Mouse (Mus musculus) heart, embryonic 12.5 days (tissue): ENCODE measurements around the gene Arf3. TPM values are rescaled to one million over a fixed set of nuclear protein-coding genes. Genes with fewer than 3 reads are reported as not detected.

ENCODE experiments used
- ATAC-seq: fragments of 200-750 bp; cut with Nextera tagmentation; 2 replicates; pipeline ENCODE4 v1.8.0; 2017; ENCODE audit warnings: moderate TSS enrichment, moderate library complexity; ENCODE audit not compliant: insufficient number of reproducible peaks, low FRiP score
- H3K27ac ChIP-seq: fragments of 300-500 bp; sonication (generic); 2 replicates; pipeline ENCODE4 v1.5.1; 2016; ENCODE audit warnings: mild to moderate bottlenecking, moderate library complexity; ENCODE audit not compliant: poor library complexity, severe bottlenecking
- H3K27me3 ChIP-seq: fragments of 300-500 bp; sonication (generic); replicated peaks from 2 replicates; pipeline ENCODE4 v1.6.1; 2016; ENCODE audit warnings: mild to moderate bottlenecking, moderate library complexity
- H3K36me3 ChIP-seq: fragments of 300-500 bp; sonication (generic); 2 replicates; pipeline ENCODE4 v1.6.1; 2016; ENCODE audit warnings: mild to moderate bottlenecking, moderate library complexity
- H3K4me1 ChIP-seq: fragments of 300-500 bp; sonication (generic); replicated peaks from 2 replicates; pipeline ENCODE4 v1.6.1; 2016; ENCODE audit warnings: mild to moderate bottlenecking
- H3K4me2 ChIP-seq: fragments of 300-500 bp; sonication (generic); 2 replicates; pipeline ENCODE4 v1.6.1; 2016; ENCODE audit warnings: mild to moderate bottlenecking, moderate library complexity
- H3K4me3 ChIP-seq: fragments of 300-500 bp; sonication (generic); 2 replicates; pipeline ENCODE4 v1.5.1; 2016; ENCODE audit warnings: mild to moderate bottlenecking
- H3K9ac ChIP-seq: fragments of 300-500 bp; sonication (generic); 2 replicates; pipeline ENCODE4 v1.6.1; 2016; ENCODE audit warnings: mild to moderate bottlenecking, moderate library complexity
- H3K9me3 ChIP-seq: fragments of 300-500 bp; sonication (generic); replicated peaks from 2 replicates; pipeline ENCODE4 v1.6.1; 2016; ENCODE audit warnings: mild to moderate bottlenecking, moderate library complexity
- WGBS: fragments of 180-500 bp; shearing (Covaris S2); methylation state at CpG from one replicate; pipeline ENCODE4 v1.1.7; 2016; 5-methylcytosine and 5-hydroxymethylcytosine counted together
- polyA plus RNA-seq: library from polyadenylated mRNA; unstranded; fragments of >200 nt; fragmentation: Nextera tagmentation; extraction: Ambion mirVana; gene quantifications from 2 replicates; pipeline ENCODE4 v1.2.1, GENCODE M21; 2016

The Arf3 gene
- polyA plus RNA-seq, 1 experiment from 2014 or later = 46.3 TPM

GRCm38 (mm10) chr15:98733370-98733769, 29.6 kb downstream of the Arf3 start:
- ATAC-seq = no peak
- H3K27ac ChIP-seq = no peak overlapping the region
- H3K36me3 ChIP-seq = peaks cover 22% of the 10 kb centered on the region
- peaks cover 25% of the 10 kb centered on the region for H3K4me1 ChIP-seq
- H3K9me3 ChIP-seq = no peaks in the 10 kb centered on the region
- H3K4me2 ChIP-seq = no peak overlapping the region
- H3K4me3 ChIP-seq = no peak overlapping the region
- no peaks in the 10 kb centered on the region for H3K27me3 ChIP-seq
- no peak overlapping the region for H3K9ac ChIP-seq
- 30% methylated on average over 6 of the region's 6 CpGs for WGBS

DNA sequence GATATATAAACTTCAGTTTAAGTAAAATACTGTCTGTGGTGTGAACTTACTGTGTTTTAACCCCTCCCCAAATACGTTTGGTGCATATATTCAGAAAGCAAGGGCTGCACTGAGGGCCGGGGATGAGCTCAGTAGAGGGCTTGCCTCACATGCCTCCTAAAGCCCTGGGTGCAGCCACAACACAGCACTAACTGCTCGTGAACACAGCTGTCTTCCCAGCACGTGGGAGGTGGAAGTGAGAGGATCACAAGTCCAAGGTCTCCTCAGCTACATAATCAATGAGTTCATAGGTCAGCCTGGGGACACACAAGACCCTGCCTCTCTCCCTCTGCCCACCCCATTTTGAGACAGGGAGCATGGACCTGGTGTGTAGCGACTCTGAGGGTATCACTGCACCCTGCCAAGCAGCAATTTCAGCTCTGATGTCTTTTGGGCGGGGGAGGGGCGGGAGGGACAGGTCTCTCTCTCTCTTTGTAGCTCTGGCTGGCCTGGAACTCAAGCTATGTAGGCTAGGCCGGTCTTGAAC, 30.9 kb downstream of the Arf3 start:
- no peaks in the 10 kb centered on the region for H3K27me3 ChIP-seq
- no peak overlapping the region for H3K4me3 ChIP-seq
- H3K4me1 ChIP-seq = peaks cover 34% of the 10 kb centered on the region
- no peaks in the 10 kb centered on the region for H3K9me3 ChIP-seq
- no peak overlapping the region for H3K27ac ChIP-seq
- peaks cover 18% of the 10 kb centered on the region for H3K36me3 ChIP-seq
- no peak overlapping the region for H3K9ac ChIP-seq
- 60% methylated on average over 8 of the region's 8 CpGs for WGBS
- no peak overlapping the region for H3K4me2 ChIP-seq
- no peak for ATAC-seq

- Histone ChIP-seq H3K27me3 (peaks cover 8% of the 10 kb centered on the region; the same call in 1 of the 2 replicates), H3K4me3 (no peak overlapping the region), H3K9ac (no peak overlapping the region), H3K9me3 (no peaks in the 10 kb centered on the region), H3K4me2 (no peak overlapping the region), H3K4me1 (peaks cover 41% of the 10 kb centered on the region), H3K27ac (no peak overlapping the region), H3K36me3 (peaks cover 7% of the 10 kb centered on the region)
- ATAC-seq = no peak
- WGBS = 72% methylated on average over 6 of the region's 6 CpGs
Observed at GRCm38 (mm10) chr15:98730790-98731189, 32.2 kb downstream of the Arf3 start.

DNA sequence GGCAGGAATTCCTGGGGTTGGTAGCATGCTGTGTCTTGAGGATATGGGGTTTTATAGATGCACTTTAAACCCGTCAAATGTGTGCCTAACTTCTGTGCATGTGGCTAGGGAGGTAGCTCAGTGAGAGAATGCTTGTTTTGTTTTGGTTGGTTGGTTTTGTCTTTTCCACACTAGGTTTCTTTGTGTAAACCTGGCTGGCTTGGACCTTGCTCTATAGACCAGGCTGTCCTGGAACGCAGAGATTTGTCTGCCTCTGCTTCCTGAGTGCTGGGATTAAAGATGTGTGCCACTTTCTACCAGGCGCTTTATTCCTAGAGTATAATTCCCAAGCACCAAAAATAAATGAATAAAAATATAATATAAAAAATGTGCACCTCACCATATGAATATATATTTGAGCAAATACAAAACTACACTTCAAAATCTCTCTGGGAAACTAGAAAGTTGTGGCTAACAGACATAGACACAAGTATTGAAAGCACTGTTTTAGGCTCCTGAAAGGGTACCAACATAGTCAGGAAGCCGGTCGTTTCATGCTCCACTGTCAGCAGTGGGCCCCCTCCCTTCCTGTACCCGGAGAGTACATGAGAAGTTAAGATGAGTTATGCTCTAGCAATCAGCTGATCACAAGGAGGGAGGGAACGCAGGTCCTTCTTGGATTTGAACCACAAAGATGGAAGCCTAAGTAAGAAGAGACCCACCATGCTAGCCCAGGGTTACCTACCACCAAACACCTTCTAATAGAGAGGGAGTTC, 33.0 kb downstream of the Arf3 start:
- no peak overlapping the region for H3K27ac ChIP-seq
- H3K27me3 ChIP-seq = peaks cover 13% of the 10 kb centered on the region
- H3K9ac ChIP-seq = no peak overlapping the region
- H3K9me3 ChIP-seq = no peaks in the 10 kb centered on the region
- H3K4me1 ChIP-seq = peaks cover 38% of the 10 kb centered on the region
- no peak overlapping the region for H3K4me3 ChIP-seq
- H3K4me2 ChIP-seq = no peak overlapping the region
- ATAC-seq = no peak
- WGBS = 68% methylated on average over 7 of the region's 7 CpGs
- peaks cover 2% of the 10 kb centered on the region; the same call in 1 of the 2 replicates for H3K36me3 ChIP-seq

GRCm38 (mm10) chr15:98728366-98728765, 34.6 kb downstream of the Arf3 start:
- H3K27ac ChIP-seq = no peak overlapping the region
- no peaks in the 10 kb centered on the region for H3K36me3 ChIP-seq
- ATAC-seq = no peak
- peak overlapping the region; percentile 69 for H3K4me3 ChIP-seq
- 34% methylated on average over 9 of the region's 9 CpGs for WGBS
- H3K9ac ChIP-seq = peak overlapping the region; percentile 76
- peaks cover 21% of the 10 kb centered on the region for H3K27me3 ChIP-seq
- peaks cover 30% of the 10 kb centered on the region for H3K4me1 ChIP-seq
- H3K4me2 ChIP-seq = peak overlapping the region; percentile 99
- H3K9me3 ChIP-seq = no peaks in the 10 kb centered on the region

DNA sequence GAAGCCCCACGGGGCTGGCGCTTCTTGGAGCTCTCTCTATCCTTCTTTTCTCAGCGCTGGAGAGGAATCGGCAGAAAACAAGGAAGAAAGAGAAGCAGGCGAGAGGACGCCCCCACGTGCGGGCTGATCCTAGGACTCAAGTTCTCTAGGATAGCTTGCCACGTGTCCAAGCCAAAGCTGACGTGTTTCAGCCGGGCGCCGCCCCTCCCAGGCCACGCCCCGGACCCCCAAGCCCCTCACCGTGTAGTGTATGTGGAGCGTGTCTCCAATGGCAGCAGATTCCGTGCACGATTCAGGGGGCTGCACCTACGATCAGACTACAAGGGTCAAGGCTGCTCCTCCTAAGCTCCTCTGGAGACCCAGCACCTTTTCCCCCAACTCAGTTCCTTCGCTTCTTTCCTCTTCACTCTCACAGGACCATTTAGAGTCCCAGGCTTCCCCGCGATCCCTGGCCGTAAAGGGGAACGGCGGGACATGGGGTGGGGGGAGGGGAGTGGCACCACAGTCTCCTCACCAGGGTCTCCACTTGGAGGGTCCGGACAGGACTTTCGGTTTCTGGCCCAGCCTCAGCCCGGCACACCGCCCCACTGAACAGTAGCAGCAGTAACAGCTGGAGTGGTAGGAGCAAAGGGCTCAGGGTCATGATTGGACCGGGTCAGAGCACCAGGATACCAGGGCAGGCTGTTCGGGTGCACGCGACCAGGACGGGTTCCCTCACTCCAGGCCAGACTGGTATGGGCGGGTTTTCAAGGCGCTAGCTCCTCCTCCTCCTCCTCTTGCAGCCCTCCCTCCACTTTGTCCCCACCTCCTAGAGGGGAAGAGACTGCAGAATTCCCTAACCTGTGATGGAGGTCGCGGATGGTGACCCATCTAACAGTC, 35.3 kb downstream of the Arf3 start, which contains the start of gene Fkbp11:
TSS of gene Fkbp11 (minus strand) at position 756 of the 879 bp plus-strand sequence.
- Histone ChIP-seq H3K27me3 (peaks cover 24% of the 10 kb centered on the region), H3K4me3 (peak within 1 kb of the TSS; percentile 69), H3K36me3 (no peaks in the 10 kb centered on the region), H3K4me1 (peaks cover 32% of the 10 kb centered on the region), H3K27ac (0 out of 2 replicates have a peak within 1 kb of the TSS, but pooled peaks have one; percentile 3), H3K9me3 (no peaks in the 10 kb centered on the region), H3K4me2 (peak within 1 kb of the TSS; percentile 99), H3K9ac (peak within 1 kb of the TSS; percentile 76)
- under 1% methylated on average over 39 of the region's 39 CpGs for WGBS
- ATAC-seq = peak; percentile 81

DNA sequence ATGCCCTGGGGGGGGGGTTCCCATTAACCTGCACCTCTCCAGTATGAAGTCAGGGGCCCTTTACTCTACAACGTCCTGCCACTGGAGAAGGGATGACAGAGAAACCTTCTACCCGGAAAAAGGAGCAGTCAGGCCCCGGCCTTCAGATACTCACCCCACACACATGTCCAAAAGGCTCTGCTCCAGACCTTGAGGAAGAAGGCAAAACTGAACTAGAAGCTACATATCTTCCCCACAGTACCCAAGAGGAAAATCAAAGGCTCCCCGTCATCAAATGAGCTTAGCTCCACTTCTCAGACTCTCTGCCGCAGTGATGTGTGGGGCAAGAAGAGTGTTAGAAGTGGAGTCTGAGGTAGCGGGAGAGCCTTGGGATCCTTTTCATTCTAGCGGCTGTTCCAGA, 36.3 kb downstream of the Arf3 start:
- Histone ChIP-seq H3K4me2 (peak overlapping the region; percentile 99), H3K9ac (peak overlapping the region; percentile 76; the same call in 1 of the 2 replicates), H3K27ac (no peak overlapping the region), H3K27me3 (peaks cover 33% of the 10 kb centered on the region), H3K9me3 (no peaks in the 10 kb centered on the region), H3K36me3 (no peaks in the 10 kb centered on the region), H3K4me1 (peaks cover 35% of the 10 kb centered on the region), H3K4me3 (peak overlapping the region; percentile 69)
- 47% methylated on average over 7 of the region's 7 CpGs for WGBS
- no peak for ATAC-seq

- Histone ChIP-seq H3K27ac (no peak overlapping the region), H3K9me3 (no peaks in the 10 kb centered on the region), H3K4me1 (peaks cover 35% of the 10 kb centered on the region), H3K36me3 (no peaks in the 10 kb centered on the region), H3K27me3 (peaks cover 39% of the 10 kb centered on the region), H3K4me2 (peak overlapping the region; percentile 99; the same call in 1 of the 2 replicates), H3K9ac (no peak overlapping the region), H3K4me3 (no peak overlapping the region)
- 74% methylated on average over 4 of the region's 4 CpGs for WGBS
- ATAC-seq = no peak
Observed at GRCm38 (mm10) chr15:98726079-98726478, 36.9 kb downstream of the Arf3 start.

DNA sequence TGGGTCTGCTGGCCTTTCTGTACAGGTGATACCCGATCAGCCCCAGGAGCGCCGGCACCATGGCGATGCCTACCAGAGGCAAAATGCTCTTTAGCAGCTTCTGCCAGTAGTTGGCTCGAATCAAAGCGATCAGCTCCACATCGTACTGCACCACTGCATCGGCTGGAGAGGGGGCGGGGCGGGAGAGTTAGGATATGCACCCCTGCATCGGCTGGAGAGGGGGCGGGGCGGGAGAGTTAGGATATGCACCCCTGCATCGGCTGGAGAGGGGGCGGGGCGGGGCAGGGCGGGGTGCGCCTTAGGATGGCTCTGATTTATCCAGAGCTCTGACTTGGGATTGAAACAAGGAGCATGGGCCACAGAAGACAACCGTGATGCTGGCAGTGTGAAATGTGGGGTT, 38.6 kb downstream of the Arf3 start:
- H3K27ac ChIP-seq = no peak overlapping the region
- H3K27me3 ChIP-seq = peaks cover 40% of the 10 kb centered on the region
- peaks cover 32% of the 10 kb centered on the region for H3K4me1 ChIP-seq
- no peaks in the 10 kb centered on the region for H3K9me3 ChIP-seq
- no peak for ATAC-seq
- 31% methylated on average over 19 of the region's 19 CpGs for WGBS
- H3K36me3 ChIP-seq = no peaks in the 10 kb centered on the region
- no peak overlapping the region for H3K9ac ChIP-seq
- H3K4me2 ChIP-seq = peak overlapping the region; percentile 21; the same call in 1 of the 2 replicates
- H3K4me3 ChIP-seq = no peak overlapping the region

DNA sequence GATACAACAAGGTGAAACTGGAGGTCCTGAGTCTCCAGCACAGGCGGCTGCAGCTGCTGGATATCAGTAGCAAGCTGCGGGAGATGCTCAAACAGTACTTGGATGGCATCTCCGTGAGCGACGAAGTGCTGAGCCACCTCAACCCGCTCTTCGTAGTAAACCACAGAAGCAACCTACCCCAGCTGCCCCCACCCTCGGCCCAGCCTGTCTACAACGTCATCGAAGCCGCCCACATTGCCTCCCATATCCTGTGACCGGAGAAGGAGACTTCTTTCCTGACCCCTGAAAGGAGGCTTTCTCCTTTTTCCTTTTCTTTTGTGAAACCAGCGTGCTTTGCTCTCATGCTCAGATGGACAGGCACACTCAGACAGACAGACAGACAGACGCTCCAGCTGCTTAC, 40.2 kb downstream of the Arf3 start:
- H3K4me3 ChIP-seq = no peak overlapping the region
- H3K9me3 ChIP-seq = no peaks in the 10 kb centered on the region
- H3K9ac ChIP-seq = no peak overlapping the region
- no peak for ATAC-seq
- peak overlapping the region; percentile 39; the same call in 1 of the 2 replicates for H3K4me2 ChIP-seq
- no peaks in the 10 kb centered on the region for H3K36me3 ChIP-seq
- WGBS = 37% methylated on average over 14 of the region's 14 CpGs
- H3K4me1 ChIP-seq = peaks cover 26% of the 10 kb centered on the region
- H3K27ac ChIP-seq = no peak overlapping the region
- H3K27me3 ChIP-seq = peaks cover 40% of the 10 kb centered on the region

- no peak overlapping the region for H3K27ac ChIP-seq
- no peak overlapping the region for H3K4me2 ChIP-seq
- H3K9ac ChIP-seq = no peak overlapping the region
- H3K27me3 ChIP-seq = peaks cover 44% of the 10 kb centered on the region
- no peak for ATAC-seq
- 76% methylated on average over 8 of the region's 8 CpGs for WGBS
- no peaks in the 10 kb centered on the region for H3K9me3 ChIP-seq
- H3K4me3 ChIP-seq = no peak overlapping the region
- H3K4me1 ChIP-seq = peaks cover 23% of the 10 kb centered on the region
- no peaks in the 10 kb centered on the region for H3K36me3 ChIP-seq
Observed at GRCm38 (mm10) chr15:98722191-98722590, 40.8 kb downstream of the Arf3 start.
